Mouse (Mus musculus) inflammation-experienced regulatory T-cells, adult 6 months (primary cell): ENCODE data around the gene Rasgef1b. TPM values are rescaled to one million over a fixed set of nuclear protein-coding genes. Genes with fewer than 3 reads are reported as not detected.

ENCODE experiments used
- ATAC-seq: one replicate; pipeline ENCODE4 v1.8.0; 2017
- polyA plus RNA-seq, 3 experiments: library from polyadenylated mRNA; unstranded; fragments of 100-300 nt; shearing (Covaris generic); gene quantifications; one replicate each; pipeline ENCODE4 v1.2.1; 2017

Rasgef1b gene
- polyA plus RNA-seq, 3 experiments from 2014 or later: 1.6 to 3.3 (median 2.5) TPM

GRCm38 (mm10) chr5:99447481-99447880 lies 281.4 kb downstream of the Rasgef1b start:
- ATAC-seq: no peak

- ATAC-seq: no peak
Measured at GRCm38 (mm10) chr5:99445242-99445641, 283.6 kb downstream of the Rasgef1b start.

GRCm38 (mm10) chr5:99444777-99445176 lies 284.1 kb downstream of the Rasgef1b start:
- no peak for ATAC-seq

GRCm38 (mm10) chr5:99440109-99440508 lies 288.8 kb downstream of the Rasgef1b start:
- no peak for ATAC-seq

GRCm38 (mm10) chr5:99438526-99438925 lies 290.3 kb downstream of the Rasgef1b start:
- ATAC-seq: no peak

- ATAC-seq: no peak
Measured at GRCm38 (mm10) chr5:99434226-99434625, 294.6 kb downstream of the Rasgef1b start.

- no peak for ATAC-seq
Measured at GRCm38 (mm10) chr5:99432471-99432870, 296.4 kb downstream of the Rasgef1b start.

GRCm38 (mm10) chr5:99429273-99429672 lies 299.6 kb downstream of the Rasgef1b start:
- ATAC-seq: no peak

- ATAC-seq: no peak
Measured at GRCm38 (mm10) chr5:99428648-99429047, 300.2 kb downstream of the Rasgef1b start.

- ATAC-seq: no peak
Measured at GRCm38 (mm10) chr5:99423271-99423670, 305.6 kb downstream of the Rasgef1b start.

GRCm38 (mm10) chr5:99422856-99423255 lies 306.0 kb downstream of the Rasgef1b start:
- ATAC-seq: no peak

GRCm38 (mm10) chr5:99422092-99422491 lies 306.8 kb downstream of the Rasgef1b start:
- ATAC-seq: no peak

GRCm38 (mm10) chr5:99419872-99420271 lies 309.0 kb downstream of the Rasgef1b start:
- ATAC-seq: no peak

- ATAC-seq: no peak
Measured at GRCm38 (mm10) chr5:99416902-99417301, 312.0 kb downstream of the Rasgef1b start.

GRCm38 (mm10) chr5:99415676-99416075 lies 313.2 kb downstream of the Rasgef1b start:
- no peak for ATAC-seq

GRCm38 (mm10) chr5:99415049-99415448 lies 313.8 kb downstream of the Rasgef1b start:
- ATAC-seq: no peak

GRCm38 (mm10) chr5:99414293-99414692 lies 314.6 kb downstream of the Rasgef1b start:
- no peak for ATAC-seq

GRCm38 (mm10) chr5:99413851-99414250 lies 315.0 kb downstream of the Rasgef1b start:
- ATAC-seq: no peak

GRCm38 (mm10) chr5:99413391-99413790 lies 315.5 kb downstream of the Rasgef1b start:
- no peak for ATAC-seq

- ATAC-seq: no peak
Measured at GRCm38 (mm10) chr5:99404403-99405170, 324.3 kb downstream of the Rasgef1b start.

- no peak for ATAC-seq
Measured at GRCm38 (mm10) chr5:99403325-99403724, 325.5 kb downstream of the Rasgef1b start.

GRCm38 (mm10) chr5:99402784-99403183 lies 326.1 kb downstream of the Rasgef1b start:
- ATAC-seq: no peak

- ATAC-seq: no peak
Measured at GRCm38 (mm10) chr5:99402297-99402696, 326.6 kb downstream of the Rasgef1b start.

- no peak for ATAC-seq
Measured at GRCm38 (mm10) chr5:99399855-99400626, 328.8 kb downstream of the Rasgef1b start.
